Mouse (Mus musculus) embryonic fibroblast, embryonic 13.5 days (primary cell): ENCODE measurements around the gene Mtss1l.

Experiments used
- CTCF ChIP-seq: IDR thresholded peaks from 2 replicates; pipeline ENCODE4 v1.5.1; 2011; ENCODE audit warnings: mild to moderate bottlenecking, control low read depth, low read length, moderate library complexity, borderline replicate concordance; ENCODE audit not compliant: insufficient read depth
- POLR2A ChIP-seq: IDR thresholded peaks from 2 replicates; pipeline ENCODE4 v1.6.1; 2011; ENCODE audit warnings: low read depth, mild to moderate bottlenecking, control low read depth, low read length, moderate library complexity

DNA sequence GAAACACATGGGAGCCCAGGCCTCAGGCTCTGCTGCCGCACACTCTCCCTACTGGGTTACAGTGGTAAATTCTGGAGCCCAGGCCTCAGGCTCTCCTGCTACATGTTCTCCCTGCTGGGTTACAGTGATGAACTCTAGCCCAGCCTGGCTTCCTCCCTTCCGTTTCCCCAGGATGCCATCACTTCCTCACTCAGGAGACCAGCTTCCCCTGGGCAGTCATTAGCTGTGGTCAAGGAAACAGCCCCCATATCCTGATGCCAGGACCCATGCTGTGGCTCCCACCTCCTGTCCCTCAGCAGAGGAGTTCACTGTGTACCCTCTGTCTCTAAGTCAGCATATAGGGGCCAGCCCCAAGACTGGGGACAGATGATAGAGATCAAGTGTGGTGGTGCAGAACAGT lies 49.1 kb upstream of the Mtss1l start:
- no peak for TF ChIP-seq CTCF
- TF ChIP-seq POLR2A = no peak
